Mouse (Mus musculus): Measurements from ENCODE around the gene Myof.

GRCm38 (mm10) chr19:37909830-37910261, 133.5 kb downstream of the Myof start:
- no peak for TF ChIP-seq MAX (IDR thresholded peaks at IDR 0.05; ENCODE audit: low read depth)
- TF ChIP-seq POLR2A (IDR thresholded peaks at IDR 0.05; ENCODE audit: insufficient read length, low read depth) = no peak
- no peak for TF ChIP-seq USF1 (IDR thresholded peaks at IDR 0.05; ENCODE audit: low read depth)
- no peak for TF ChIP-seq E2F4 (IDR thresholded peaks at IDR 0.05; ENCODE audit: insufficient read depth)
